Mouse (Mus musculus) C2C12 (cell line): Measurements from ENCODE around the gene Pigk. TPM values are rescaled to one million over a fixed set of nuclear protein-coding genes. Genes with fewer than 3 reads are reported as not detected.

Experiments
- H3K27me3 ChIP-seq: one replicate; pipeline ENCODE4 v1.6.1; 2011; ENCODE audit not compliant: control insufficient read depth, insufficient read depth, insufficient read length
- H3K36me3 ChIP-seq: one replicate; pipeline ENCODE4 v1.6.1; 2011; ENCODE audit not compliant: control insufficient read depth, insufficient read depth
- H3K4me3 ChIP-seq: one replicate; pipeline ENCODE4 v1.5.1; 2011; ENCODE audit warnings: mild to moderate bottlenecking, control low read depth; ENCODE audit not compliant: poor library complexity, insufficient read depth, severe bottlenecking
- H3K79me2 ChIP-seq: one replicate; pipeline ENCODE4 v1.6.1; 2011; ENCODE audit not compliant: control insufficient read depth, insufficient read depth
- H3K79me3 ChIP-seq: one replicate; pipeline ENCODE4 v1.6.1; 2011; ENCODE audit warnings: low read depth, control low read depth
- H3ac ChIP-seq: one replicate; pipeline ENCODE3; 2011; ENCODE audit warnings: low read depth; ENCODE audit not compliant: control insufficient read depth, insufficient read length
- CEBPB ChIP-seq: IDR thresholded peaks from one replicate; pipeline ENCODE4 v1.6.1; 2011; ENCODE audit warnings: low read depth, mild to moderate bottlenecking, control low read depth, moderate library complexity
- CTCF ChIP-seq: IDR thresholded peaks from one replicate; pipeline ENCODE4 v1.5.1; 2011; ENCODE audit not compliant: control insufficient read depth, insufficient read depth, insufficient read length
- FOSL1 ChIP-seq: IDR thresholded peaks from one replicate; pipeline ENCODE4 v1.8.0; 2011; ENCODE audit warnings: mild to moderate bottlenecking, low read length; ENCODE audit not compliant: poor library complexity, insufficient read depth, severe bottlenecking
- MAX ChIP-seq: IDR thresholded peaks from one replicate; pipeline ENCODE4 v1.6.1; 2011; ENCODE audit warnings: mild to moderate bottlenecking, control low read depth
- MYOD1 ChIP-seq: IDR thresholded peaks from one replicate; pipeline ENCODE4 v1.6.1; 2011; ENCODE audit warnings: low read depth; ENCODE audit not compliant: control insufficient read depth, insufficient read length
- MYOG ChIP-seq: IDR thresholded peaks from one replicate; pipeline ENCODE4 v1.6.1; 2011; ENCODE audit not compliant: control insufficient read depth, insufficient read length; ENCODE audit errors: extremely low read depth
- USF1 ChIP-seq: IDR thresholded peaks from one replicate; pipeline ENCODE4 v1.6.1; 2011; ENCODE audit warnings: low read depth, mild to moderate bottlenecking, control low read depth, moderate library complexity
- polyA plus RNA-seq: library from polyadenylated mRNA; unstranded; fragments of >200 nt; fragmentation: generic; extraction: Trizol; gene quantifications from one replicate; pipeline ENCODE4 v1.2.1, GENCODE M21; 2012; ENCODE audit warnings: missing spikeins

The Pigk gene
- polyA plus RNA-seq, 1 experiment = 13.1 TPM

DNA sequence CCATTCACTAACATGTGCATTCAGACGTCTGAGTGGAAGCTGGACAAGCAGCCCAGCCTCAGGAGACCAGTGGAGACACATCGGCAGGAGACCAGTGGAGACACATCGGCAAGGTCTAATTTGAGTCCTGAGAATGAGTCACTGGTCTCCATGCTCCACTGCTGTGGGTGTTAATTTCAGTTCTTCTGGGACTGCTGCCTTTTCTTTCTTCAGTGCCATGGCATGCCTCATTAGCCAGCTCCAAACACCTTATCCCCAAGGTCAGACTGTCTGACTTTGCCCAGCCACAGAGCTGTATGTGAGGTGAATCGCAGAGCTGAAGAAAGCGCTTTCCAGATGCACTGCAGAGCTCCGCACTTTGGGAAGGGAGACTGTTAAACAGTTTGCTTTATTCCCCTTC lies 127.4 kb downstream of the Pigk start:
- Histone ChIP-seq H3ac (no peak overlapping the region), H3K79me3 (no peaks in the 10 kb centered on the region), H3K27me3 (no peaks in the 10 kb centered on the region), H3K79me2 (no peaks in the 10 kb centered on the region), H3K4me3 (no peak overlapping the region), H3K36me3 (no peaks in the 10 kb centered on the region)
- TF ChIP-seq CTCF (no peak), MAX (no peak), USF1 (no peak), MYOG (no peak), MYOD1 (no peak), CEBPB (no peak), FOSL1 (no peak)

DNA sequence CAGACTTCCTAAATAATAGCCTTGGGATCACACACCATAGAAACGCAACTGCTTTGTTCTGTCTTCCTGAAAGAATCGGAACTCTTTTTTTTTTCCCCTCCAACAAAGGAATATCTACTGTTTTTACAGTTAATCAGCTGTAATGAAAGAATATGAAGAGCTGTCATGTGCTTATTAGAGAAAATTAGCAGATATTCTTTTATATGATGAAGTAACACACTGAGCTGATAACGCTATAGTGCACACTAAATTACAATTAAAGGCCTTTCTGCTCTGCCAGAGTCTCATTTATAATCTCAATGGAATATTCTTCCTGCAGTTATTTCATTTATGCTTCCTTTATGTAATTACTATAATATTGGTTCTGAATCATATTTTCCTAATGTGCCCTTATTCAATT lies 128.7 kb downstream of the Pigk start:
- Histone ChIP-seq H3K4me3 (no peak overlapping the region), H3K36me3 (no peaks in the 10 kb centered on the region), H3K27me3 (no peaks in the 10 kb centered on the region), H3ac (no peak overlapping the region), H3K79me2 (no peaks in the 10 kb centered on the region), H3K79me3 (no peaks in the 10 kb centered on the region)
- TF ChIP-seq CEBPB (no peak), MYOG (no peak), MYOD1 (no peak), USF1 (no peak), FOSL1 (no peak), CTCF (no peak), MAX (no peak)

DNA sequence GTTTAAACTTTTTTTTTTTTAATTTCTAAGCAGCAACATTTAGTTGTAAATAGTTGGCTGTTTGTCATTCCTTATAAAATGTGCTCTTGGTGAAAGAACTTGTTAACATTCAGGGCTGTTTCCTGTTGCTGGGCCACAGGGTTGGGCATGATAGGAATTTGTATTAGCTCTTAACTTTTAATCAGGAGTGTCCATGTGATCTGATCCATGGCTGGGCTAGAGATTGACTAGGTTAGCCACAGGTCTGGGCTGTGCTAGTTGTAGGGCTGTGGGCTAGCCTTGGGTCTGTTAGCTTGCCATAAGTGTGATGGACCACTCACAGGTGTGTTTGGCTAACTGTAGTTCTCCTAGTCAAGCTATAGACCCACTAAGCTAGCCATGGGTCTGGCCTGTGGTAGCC lies 130.0 kb downstream of the Pigk start:
- Histone ChIP-seq H3K79me3 (no peaks in the 10 kb centered on the region), H3ac (no peak overlapping the region), H3K79me2 (no peaks in the 10 kb centered on the region), H3K27me3 (no peaks in the 10 kb centered on the region), H3K36me3 (no peaks in the 10 kb centered on the region), H3K4me3 (no peak overlapping the region)
- TF ChIP-seq USF1 = no peak
- no peak for TF ChIP-seq MYOD1
- no peak for TF ChIP-seq CTCF
- no peak for TF ChIP-seq FOSL1
- no peak for TF ChIP-seq MYOG
- TF ChIP-seq CEBPB = no peak
- TF ChIP-seq MAX = no peak

DNA sequence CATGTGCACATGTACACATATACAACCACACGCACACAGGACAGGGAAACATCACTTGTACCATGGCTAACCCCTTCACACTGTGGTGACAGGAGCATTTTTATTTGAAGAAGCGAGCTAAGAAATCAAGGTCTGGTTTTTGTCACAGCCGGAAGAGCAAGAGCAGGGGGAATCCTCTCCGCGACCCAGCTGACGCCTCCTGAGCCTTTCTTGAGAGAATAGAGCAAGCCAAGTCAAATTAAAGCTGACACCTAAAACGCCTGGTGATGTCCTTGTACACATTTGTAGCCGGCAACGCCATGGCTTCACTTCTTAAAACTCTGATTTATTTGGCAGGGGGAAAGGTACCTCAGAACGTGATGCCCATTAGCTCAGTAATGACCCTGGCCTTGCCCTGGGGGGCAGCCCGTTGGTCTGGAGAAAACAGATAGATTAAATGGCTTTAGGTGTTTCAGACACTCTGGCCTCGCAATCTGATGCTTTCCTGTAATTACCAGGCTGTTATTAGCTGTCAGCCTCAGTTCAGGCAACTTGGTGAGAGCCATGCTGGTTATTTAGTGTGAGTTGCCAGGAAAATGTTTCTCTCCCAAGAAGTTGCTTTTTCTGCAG lies 141.2 kb downstream of the Pigk start:
- Histone ChIP-seq H3K79me2 (no peaks in the 10 kb centered on the region), H3K36me3 (no peaks in the 10 kb centered on the region), H3K27me3 (no peaks in the 10 kb centered on the region), H3K4me3 (no peak overlapping the region), H3ac (no peak overlapping the region), H3K79me3 (no peaks in the 10 kb centered on the region)
- TF ChIP-seq CEBPB (no peak), USF1 (no peak), CTCF (no peak), FOSL1 (no peak), MAX (no peak), MYOD1 (no peak), MYOG (no peak)

DNA sequence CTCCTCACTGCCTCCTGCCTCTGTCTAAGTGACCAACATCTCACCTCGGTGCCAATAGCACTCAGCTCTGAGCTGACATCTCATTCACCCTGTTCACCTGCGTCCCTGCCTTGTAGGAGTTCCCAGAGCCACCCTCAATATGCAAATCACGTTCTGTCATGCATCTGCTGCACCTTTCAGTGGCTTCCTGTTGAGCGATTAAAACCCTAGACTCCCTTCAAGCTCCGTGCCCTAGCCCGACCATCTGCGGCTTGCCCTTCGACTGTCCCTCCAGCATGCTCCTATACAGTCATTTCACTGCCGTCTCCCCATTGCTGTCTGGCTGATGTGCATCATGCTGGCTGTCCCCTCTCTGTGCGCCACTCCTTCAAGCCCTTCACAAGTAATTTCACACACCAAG lies 142.2 kb downstream of the Pigk start:
- Histone ChIP-seq H3K79me2 (no peaks in the 10 kb centered on the region), H3ac (no peak overlapping the region), H3K79me3 (no peaks in the 10 kb centered on the region), H3K36me3 (no peaks in the 10 kb centered on the region), H3K4me3 (no peak overlapping the region), H3K27me3 (no peaks in the 10 kb centered on the region)
- TF ChIP-seq MAX = no peak
- no peak for TF ChIP-seq FOSL1
- TF ChIP-seq MYOG = no peak
- TF ChIP-seq USF1 = no peak
- TF ChIP-seq MYOD1 = no peak
- TF ChIP-seq CEBPB = no peak
- no peak for TF ChIP-seq CTCF
